Mouse (Mus musculus): ENCODE measurements around the gene Kcnj9. TPM values are rescaled to one million over a fixed set of nuclear protein-coding genes. Genes with fewer than 3 reads are reported as not detected.
A peak's percentile ranks its signal among the peaks of the same experiment; 100 is the strongest.

Kcnj9 gene
- polyA plus RNA-seq, 2 experiments, result 0.02 TPM; not detected in 1

DNA sequence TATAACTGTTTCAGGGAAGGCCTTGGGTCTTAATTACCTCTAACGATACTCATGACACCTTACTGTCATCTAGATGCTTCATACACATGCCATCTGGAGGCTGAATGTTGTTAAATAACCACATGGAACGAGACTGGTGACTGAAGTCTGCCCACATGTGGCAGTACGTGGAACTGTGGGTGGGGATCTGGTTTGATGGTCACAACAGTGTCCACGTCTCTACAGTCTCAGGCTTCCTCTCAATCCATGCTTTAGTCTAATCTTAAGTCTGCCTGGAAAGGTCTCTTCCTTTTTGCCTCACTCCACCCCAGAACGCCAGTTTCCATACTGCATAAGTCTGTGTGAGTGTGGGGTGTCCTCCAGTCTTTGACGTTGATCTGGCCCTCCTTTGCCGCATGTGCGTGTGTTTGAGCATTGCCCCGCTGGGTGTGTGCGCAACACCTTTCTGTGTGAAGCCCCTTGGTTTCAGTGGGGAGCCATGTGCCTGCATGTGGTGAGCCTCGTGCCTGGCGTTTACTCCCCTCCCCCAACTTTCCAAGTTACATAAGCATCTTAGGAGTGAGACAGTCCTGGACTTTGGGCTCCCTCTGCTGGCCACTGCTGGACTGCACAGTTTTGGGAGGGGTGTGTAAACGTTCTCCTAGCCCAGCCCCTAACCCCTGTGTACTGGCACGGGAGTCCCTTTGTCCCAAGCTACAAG, 19.3 kb downstream of the Kcnj9 start:
- Histone ChIP-seq H3K27me3 (ENCODE audit: control insufficient read depth, insufficient read depth, low read length) (no peaks in the 10 kb centered on the region), H3K36me3 (replicated peaks; ENCODE audit: control insufficient read depth, insufficient read depth, low read depth) (no peaks in the 10 kb centered on the region), H3K9ac (replicated peaks) (peak overlapping the region; percentile 63), H3K4me1 (replicated peaks; ENCODE audit: control insufficient read depth in 2 of 2, insufficient read depth in 2 of 2, low read length in 1 of 2) (peaks cover 2 to 41% of the 10 kb centered on the region in 2 experiments), H3K4me2 (ENCODE audit: low read depth) (peak overlapping the region; percentile 78), H3K9me3 (ENCODE audit: control insufficient read depth, low read length) (no peaks in the 10 kb centered on the region), H3K27ac (peak overlapping the region; percentile 41; the same call in 1 of the 2 replicates), H3K4me3 (ENCODE audit: insufficient read depth in 1 of 2, low read depth in 2 of 2, low read length in 2 of 2) (peak overlapping the region; percentile 26 to 49)
- ATAC-seq (ENCODE audit: insufficient read depth) (peak; percentile 47), DNase-seq (ENCODE audit: low read depth in 3 of 3, low spot score in 3 of 3) (peak; percentile 70 to 79 (median 73))
- TF ChIP-seq CTCF (IDR thresholded peaks at IDR 0.05; ENCODE audit: low read depth) (peak; percentile 93), EP300 (IDR thresholded peaks at IDR 0.05; ENCODE audit: low read depth) (no peak)
- WGBS (ENCODE audit: insufficient replicate concordance), result 1% methylated on average over 14 of the region's 14 CpGs

DNA sequence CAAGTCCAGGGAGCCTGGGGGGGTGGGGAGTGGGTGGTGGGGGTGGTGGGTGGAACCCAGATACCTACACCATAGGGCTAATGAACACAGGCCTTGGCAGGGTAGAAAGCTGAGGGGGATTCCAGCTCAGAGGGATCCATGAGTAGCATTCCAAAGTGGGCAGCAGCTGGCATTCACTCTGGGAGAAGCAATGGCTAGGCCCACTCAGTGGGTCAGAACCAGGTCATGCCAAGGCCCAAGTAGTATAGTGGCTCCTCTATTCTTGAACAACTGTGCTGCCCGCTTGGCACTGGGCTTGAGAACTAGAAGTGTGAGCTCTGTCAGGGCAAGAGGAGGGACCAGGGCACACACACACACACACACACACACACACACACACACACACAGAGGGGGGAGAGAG, 20.7 kb downstream of the Kcnj9 start:
- ATAC-seq (ENCODE audit: insufficient read depth) (no peak), DNase-seq (ENCODE audit: low read depth in 3 of 3, low spot score in 3 of 3) (no peak)
- Histone ChIP-seq H3K27ac (no peak overlapping the region), H3K4me3 (ENCODE audit: insufficient read depth in 1 of 2, low read depth in 2 of 2, low read length in 2 of 2) (no peak overlapping the region), H3K9me3 (ENCODE audit: control insufficient read depth, low read length) (no peaks in the 10 kb centered on the region), H3K9ac (replicated peaks) (no peak overlapping the region), H3K4me1 (replicated peaks; ENCODE audit: control insufficient read depth in 2 of 2, insufficient read depth in 2 of 2, low read length in 1 of 2) (peaks cover 5 to 49% of the 10 kb centered on the region in 2 experiments), H3K27me3 (ENCODE audit: control insufficient read depth, insufficient read depth, low read length) (no peaks in the 10 kb centered on the region), H3K36me3 (replicated peaks; ENCODE audit: control insufficient read depth, insufficient read depth, low read depth) (no peaks in the 10 kb centered on the region), H3K4me2 (ENCODE audit: low read depth) (no peak overlapping the region)
- TF ChIP-seq CTCF (IDR thresholded peaks at IDR 0.05; ENCODE audit: low read depth), result no peak
- 68% methylated on average over 1 of the region's 1 CpGs for WGBS (ENCODE audit: insufficient replicate concordance)

DNA sequence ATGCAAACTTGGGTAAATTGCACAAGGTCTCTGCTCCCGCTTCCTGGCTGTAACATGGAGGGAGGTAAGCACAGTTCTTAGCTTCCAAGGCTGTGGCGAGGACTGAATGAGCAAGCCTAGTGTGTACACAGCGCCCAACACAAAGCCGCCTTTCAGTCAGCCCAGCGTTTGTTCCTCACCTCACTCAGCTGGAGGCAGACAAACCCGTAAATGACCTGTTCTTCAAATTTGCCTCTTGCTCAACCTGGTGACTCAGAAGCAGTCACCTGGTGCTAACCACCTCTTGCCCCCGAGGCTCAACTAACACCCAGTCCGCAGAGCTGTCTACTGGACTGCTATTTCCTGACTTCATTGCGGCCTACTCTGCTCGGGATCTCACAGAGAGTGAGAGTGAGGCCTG, 21.2 kb downstream of the Kcnj9 start:
- Histone ChIP-seq H3K4me3 (ENCODE audit: insufficient read depth in 1 of 2, low read depth in 2 of 2, low read length in 2 of 2) (no peak overlapping the region), H3K27me3 (ENCODE audit: control insufficient read depth, insufficient read depth, low read length) (no peaks in the 10 kb centered on the region; the same call in 1 of the 2 replicates), H3K9me3 (ENCODE audit: control insufficient read depth, low read length) (no peaks in the 10 kb centered on the region), H3K27ac (no peak overlapping the region), H3K36me3 (replicated peaks; ENCODE audit: control insufficient read depth, insufficient read depth, low read depth) (no peaks in the 10 kb centered on the region), H3K4me2 (ENCODE audit: low read depth) (no peak overlapping the region), H3K9ac (replicated peaks) (no peak overlapping the region), H3K4me1 (replicated peaks; ENCODE audit: control insufficient read depth in 2 of 2, insufficient read depth in 2 of 2, low read length in 1 of 2) (peaks cover 5 to 50% of the 10 kb centered on the region in 2 experiments)
- 68% methylated on average over 10 of the region's 10 CpGs for WGBS (ENCODE audit: insufficient replicate concordance)
- ATAC-seq (ENCODE audit: insufficient read depth) (no peak), DNase-seq (ENCODE audit: low read depth in 3 of 3, low spot score in 3 of 3) (no peak)
- no peak for TF ChIP-seq EP300 (IDR thresholded peaks at IDR 0.05; ENCODE audit: low read depth)
- no peak for TF ChIP-seq CTCF (IDR thresholded peaks at IDR 0.05; ENCODE audit: low read depth)

DNA sequence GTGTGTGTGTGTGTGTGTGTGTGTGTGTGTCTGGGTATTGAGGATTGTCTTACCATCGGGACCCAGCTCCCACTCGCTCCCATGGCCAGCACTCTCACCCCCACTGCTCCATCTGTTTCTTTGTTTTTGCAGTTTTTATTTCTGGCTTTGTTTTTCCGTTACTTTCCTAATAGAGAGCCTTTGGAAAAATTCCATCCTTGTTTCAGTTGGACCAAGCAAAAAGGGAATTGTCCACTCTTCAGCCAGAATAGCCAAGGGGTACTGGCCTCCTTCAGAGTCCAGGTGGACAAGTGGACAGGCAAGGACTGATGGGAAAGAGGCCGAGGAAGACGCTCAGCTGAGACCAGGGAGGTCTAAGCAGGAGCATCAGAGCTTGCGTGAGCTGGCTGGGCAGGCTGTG, 22.2 kb downstream of the Kcnj9 start:
- H3K4me2 ChIP-seq (ENCODE audit: low read depth), result no peak overlapping the region
- no peak for ATAC-seq (ENCODE audit: insufficient read depth)
- H3K27me3 ChIP-seq (ENCODE audit: control insufficient read depth, insufficient read depth, low read length), result no peaks in the 10 kb centered on the region; the same call in 1 of the 2 replicates
- no peak for DNase-seq (ENCODE audit: low read depth in 3 of 3, low spot score in 3 of 3)
- H3K27ac ChIP-seq, result no peak overlapping the region
- H3K4me3 ChIP-seq (ENCODE audit: insufficient read depth in 1 of 2, low read depth in 2 of 2, low read length in 2 of 2), result no peak overlapping the region
- 64% methylated on average over 6 of the region's 6 CpGs for WGBS (ENCODE audit: insufficient replicate concordance)
- no peaks in the 10 kb centered on the region for H3K36me3 ChIP-seq (replicated peaks; ENCODE audit: control insufficient read depth, insufficient read depth, low read depth)
- no peak for TF ChIP-seq EP300 (IDR thresholded peaks at IDR 0.05; ENCODE audit: low read depth)
- no peak for TF ChIP-seq CTCF (IDR thresholded peaks at IDR 0.05; ENCODE audit: low read depth)
- no peaks in the 10 kb centered on the region for H3K9me3 ChIP-seq (ENCODE audit: control insufficient read depth, low read length)
- H3K9ac ChIP-seq (replicated peaks), result no peak overlapping the region
- peaks cover 5 to 51% of the 10 kb centered on the region in 2 experiments for H3K4me1 ChIP-seq (replicated peaks; ENCODE audit: control insufficient read depth in 2 of 2, insufficient read depth in 2 of 2, low read length in 1 of 2)

DNA sequence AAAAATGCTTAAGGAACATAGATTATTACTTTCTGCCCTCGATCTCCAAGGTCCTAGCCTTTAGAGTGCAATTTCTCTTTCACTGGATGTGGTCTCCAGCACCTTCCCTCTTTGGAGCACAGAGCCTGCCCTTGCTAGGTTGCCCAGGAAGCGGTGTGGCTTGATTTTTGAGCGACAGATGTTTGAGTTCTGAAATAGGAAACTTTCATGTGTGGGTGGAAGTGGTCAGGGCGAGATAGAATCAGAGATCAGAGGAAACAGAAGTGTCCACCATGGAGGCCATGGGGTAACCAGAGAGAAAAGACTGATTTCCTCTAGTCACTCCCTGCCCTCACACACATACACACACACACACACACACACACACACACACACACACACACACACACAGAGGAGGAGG, 22.9 kb downstream of the Kcnj9 start:
- Histone ChIP-seq H3K9me3 (ENCODE audit: control insufficient read depth, low read length) (no peaks in the 10 kb centered on the region), H3K4me3 (ENCODE audit: insufficient read depth in 1 of 2, low read depth in 2 of 2, low read length in 2 of 2) (no peak overlapping the region), H3K27ac (no peak overlapping the region), H3K4me2 (ENCODE audit: low read depth) (no peak overlapping the region), H3K9ac (replicated peaks) (no peak overlapping the region), H3K36me3 (replicated peaks; ENCODE audit: control insufficient read depth, insufficient read depth, low read depth) (no peaks in the 10 kb centered on the region), H3K4me1 (replicated peaks; ENCODE audit: control insufficient read depth in 2 of 2, insufficient read depth in 2 of 2, low read length in 1 of 2) (peaks cover 5 to 48% of the 10 kb centered on the region in 2 experiments), H3K27me3 (ENCODE audit: control insufficient read depth, insufficient read depth, low read length) (no peaks in the 10 kb centered on the region; the same call in 1 of the 2 replicates)
- DNase-seq (ENCODE audit: low read depth in 3 of 3, low spot score in 3 of 3) (no peak), ATAC-seq (ENCODE audit: insufficient read depth) (no peak)
- no peak for TF ChIP-seq CTCF (IDR thresholded peaks at IDR 0.05; ENCODE audit: low read depth)
- no peak for TF ChIP-seq EP300 (IDR thresholded peaks at IDR 0.05; ENCODE audit: low read depth)
- 20% methylated on average over 4 of the region's 4 CpGs for WGBS (ENCODE audit: insufficient replicate concordance)

Data from liver, embryonic 14.5 days (tissue).